Mouse (Mus musculus) intestine, embryonic 15.5 days (tissue): ENCODE measurements around the gene Fa2h. TPM values are rescaled to one million over a fixed set of nuclear protein-coding genes. Genes with fewer than 3 reads are reported as not detected.

Experiments
- ATAC-seq: fragments of 200-750 bp; cut with Nextera tagmentation; 2 replicates; pipeline ENCODE4 v1.8.0; 2017; ENCODE audit warnings: moderate TSS enrichment, moderate library complexity
- H3K27ac ChIP-seq: fragments of 300-500 bp; sonication (generic); 2 replicates; pipeline ENCODE4 v1.5.1; 2015; ENCODE audit warnings: mild to moderate bottlenecking, inconsistent platforms
- H3K27me3 ChIP-seq: fragments of 300-500 bp; sonication (generic); replicated peaks from 2 replicates; pipeline ENCODE4 v1.6.1; 2015; ENCODE audit warnings: inconsistent platforms
- H3K36me3 ChIP-seq: fragments of 300-500 bp; sonication (generic); 2 replicates; pipeline ENCODE4 v1.6.1; 2015; ENCODE audit warnings: inconsistent platforms
- H3K4me1 ChIP-seq: fragments of 300-500 bp; sonication (generic); replicated peaks from 2 replicates; pipeline ENCODE4 v1.6.1; 2015; ENCODE audit warnings: inconsistent platforms
- H3K4me2 ChIP-seq: fragments of 300-500 bp; sonication (generic); replicated peaks from 2 replicates; pipeline ENCODE4 v1.6.1; 2015; ENCODE audit warnings: mild to moderate bottlenecking, inconsistent platforms
- H3K4me3 ChIP-seq: fragments of 300-500 bp; sonication (generic); replicated peaks from 2 replicates; pipeline ENCODE4 v1.5.1; 2015; ENCODE audit warnings: inconsistent platforms
- H3K9ac ChIP-seq: fragments of 300-500 bp; sonication (generic); 2 replicates; pipeline ENCODE4 v1.6.1; 2015; ENCODE audit warnings: inconsistent platforms
- H3K9me3 ChIP-seq: fragments of 300-500 bp; sonication (generic); 2 replicates; pipeline ENCODE4 v1.6.1; 2016; ENCODE audit warnings: inconsistent platforms
- WGBS: fragments of 180-500 bp; shearing (Covaris S2); methylation state at CpG from one replicate; pipeline ENCODE4 v1.1.7; 2015; 5-methylcytosine and 5-hydroxymethylcytosine counted together
- polyA plus RNA-seq: library from polyadenylated mRNA; unstranded; fragments of >200 nt; fragmentation: Nextera tagmentation; extraction: Ambion mirVana; gene quantifications from 2 replicates; pipeline ENCODE4 v1.2.1, GENCODE M21; 2015

Fa2h gene
- 0.88 and 1.2 TPM in 2 replicates for polyA plus RNA-seq

- Histone ChIP-seq H3K27ac (no peak within 1 kb of the TSS), H3K4me3 (peak within 1 kb of the TSS; percentile 45), H3K4me1 (peaks cover 14% of the 10 kb centered on the region), H3K36me3 (no peaks in the 10 kb centered on the region), H3K27me3 (peaks cover 20% of the 10 kb centered on the region), H3K9ac (peak within 1 kb of the TSS; percentile 33), H3K9me3 (no peaks in the 10 kb centered on the region), H3K4me2 (peak within 1 kb of the TSS; percentile 89)
- 1% methylated on average over 70 of the region's 71 CpGs for WGBS
- ATAC-seq: peak; percentile 98
These were observed at the start of gene Fa2h for GRCm38 (mm10) chr8:111393391-111394363. Fa2h (minus strand) TSS chr8:111393824.

GRCm38 (mm10) chr8:111439189-111439588 is 45.6 kb upstream of the Fa2h start:
- ATAC-seq: peak; percentile 59
- Histone ChIP-seq H3K4me3 (no peak overlapping the region), H3K9ac (no peak overlapping the region), H3K27ac (no peak overlapping the region), H3K4me1 (0 out of 2 replicates have a peak, but pooled peaks cover 2% of the 10 kb centered on the region), H3K36me3 (no peaks in the 10 kb centered on the region), H3K4me2 (no peak overlapping the region), H3K9me3 (no peaks in the 10 kb centered on the region), H3K27me3 (no peaks in the 10 kb centered on the region)
- WGBS: 13% methylated on average over 9 of the region's 9 CpGs

GRCm38 (mm10) chr8:111435071-111435828 is 41.6 kb upstream of the Fa2h start:
- no peaks in the 10 kb centered on the region for H3K36me3 ChIP-seq
- H3K9ac ChIP-seq: no peak overlapping the region
- no peaks in the 10 kb centered on the region for H3K27me3 ChIP-seq
- H3K27ac ChIP-seq: no peak overlapping the region
- 71% methylated on average over 11 of the region's 11 CpGs for WGBS
- 0 out of 2 replicates have a peak, but pooled peaks cover 2% of the 10 kb centered on the region for H3K4me1 ChIP-seq
- no peak overlapping the region for H3K4me3 ChIP-seq
- no peak for ATAC-seq
- H3K9me3 ChIP-seq: no peaks in the 10 kb centered on the region
- H3K4me2 ChIP-seq: no peak overlapping the region

- no peaks in the 10 kb centered on the region for H3K27me3 ChIP-seq
- WGBS: 90% methylated on average over 9 of the region's 9 CpGs
- no peak overlapping the region for H3K4me3 ChIP-seq
- no peak overlapping the region for H3K4me2 ChIP-seq
- H3K4me1 ChIP-seq: no peaks in the 10 kb centered on the region
- no peak overlapping the region for H3K9ac ChIP-seq
- H3K36me3 ChIP-seq: no peaks in the 10 kb centered on the region
- no peak overlapping the region for H3K27ac ChIP-seq
- H3K9me3 ChIP-seq: no peaks in the 10 kb centered on the region
- ATAC-seq: no peak
These were observed 31.0 kb upstream of the Fa2h start for GRCm38 (mm10) chr8:111424646-111425045.

- Histone ChIP-seq H3K36me3 (no peaks in the 10 kb centered on the region), H3K4me3 (no peak overlapping the region), H3K27me3 (no peaks in the 10 kb centered on the region), H3K9ac (no peak overlapping the region), H3K9me3 (no peaks in the 10 kb centered on the region), H3K27ac (no peak overlapping the region), H3K4me2 (no peak overlapping the region), H3K4me1 (no peaks in the 10 kb centered on the region)
- ATAC-seq: no peak
- 82% methylated on average over 11 of the region's 11 CpGs for WGBS
These were observed 30.6 kb upstream of the Fa2h start for GRCm38 (mm10) chr8:111424181-111424580.

GRCm38 (mm10) chr8:111422614-111423013 is 29.0 kb upstream of the Fa2h start:
- no peaks in the 10 kb centered on the region for H3K36me3 ChIP-seq
- no peak overlapping the region for H3K4me2 ChIP-seq
- no peaks in the 10 kb centered on the region for H3K27me3 ChIP-seq
- no peak for ATAC-seq
- no peak overlapping the region for H3K4me3 ChIP-seq
- no peaks in the 10 kb centered on the region for H3K4me1 ChIP-seq
- no peaks in the 10 kb centered on the region for H3K9me3 ChIP-seq
- no peak overlapping the region for H3K27ac ChIP-seq
- H3K9ac ChIP-seq: no peak overlapping the region
- WGBS: 69% methylated on average over 2 of the region's 2 CpGs

GRCm38 (mm10) chr8:111419171-111419570 is 25.5 kb upstream of the Fa2h start:
- Histone ChIP-seq H3K27ac (no peak overlapping the region), H3K36me3 (no peaks in the 10 kb centered on the region), H3K9me3 (no peaks in the 10 kb centered on the region), H3K4me2 (no peak overlapping the region), H3K9ac (no peak overlapping the region), H3K4me1 (no peaks in the 10 kb centered on the region), H3K4me3 (no peak overlapping the region), H3K27me3 (no peaks in the 10 kb centered on the region)
- no peak for ATAC-seq
- WGBS: 77% methylated on average over 3 of the region's 3 CpGs

- H3K4me2 ChIP-seq: no peak overlapping the region
These were observed 25.0 kb upstream of the Fa2h start for GRCm38 (mm10) chr8:111418601-111419000.

GRCm38 (mm10) chr8:111417222-111417621 is 23.6 kb upstream of the Fa2h start:
- no peak overlapping the region for H3K4me3 ChIP-seq
- no peaks in the 10 kb centered on the region for H3K9me3 ChIP-seq
- no peak overlapping the region for H3K4me2 ChIP-seq
- 78% methylated on average over 10 of the region's 10 CpGs for WGBS
- ATAC-seq: no peak
- no peak overlapping the region for H3K9ac ChIP-seq
- H3K27ac ChIP-seq: no peak overlapping the region
- H3K4me1 ChIP-seq: no peaks in the 10 kb centered on the region
- H3K27me3 ChIP-seq: no peaks in the 10 kb centered on the region
- H3K36me3 ChIP-seq: no peaks in the 10 kb centered on the region

More at GRCm38 (mm10) chr8:111418601-111419000, 25.0 kb upstream of the Fa2h start:
- H3K9me3 ChIP-seq: no peaks in the 10 kb centered on the region
- H3K4me3 ChIP-seq: no peak overlapping the region
- H3K4me1 ChIP-seq: no peaks in the 10 kb centered on the region
- 38% methylated on average over 9 of the region's 9 CpGs for WGBS
- H3K36me3 ChIP-seq: no peaks in the 10 kb centered on the region
- no peak for ATAC-seq
- no peak overlapping the region for H3K27ac ChIP-seq
- H3K9ac ChIP-seq: no peak overlapping the region
- no peaks in the 10 kb centered on the region for H3K27me3 ChIP-seq

GRCm38 (mm10) chr8:111403391-111403790 is 9.8 kb upstream of the Fa2h start:
- Histone ChIP-seq H3K9ac (no peak overlapping the region), H3K4me1 (no peaks in the 10 kb centered on the region), H3K4me2 (no peak overlapping the region), H3K9me3 (no peaks in the 10 kb centered on the region), H3K4me3 (no peak overlapping the region), H3K36me3 (no peaks in the 10 kb centered on the region), H3K27ac (no peak overlapping the region), H3K27me3 (no peaks in the 10 kb centered on the region)
- no peak for ATAC-seq
- WGBS: 40% methylated on average over 4 of the region's 4 CpGs

GRCm38 (mm10) chr8:111391268-111391667 is 2.4 kb downstream of the Fa2h start:
- peaks cover 20% of the 10 kb centered on the region for H3K27me3 ChIP-seq
- H3K9me3 ChIP-seq: no peaks in the 10 kb centered on the region
- H3K27ac ChIP-seq: no peak overlapping the region
- H3K36me3 ChIP-seq: no peaks in the 10 kb centered on the region
- ATAC-seq: no peak
- WGBS: 16% methylated on average over 3 of the region's 3 CpGs
- peaks cover 14% of the 10 kb centered on the region for H3K4me1 ChIP-seq
- H3K9ac ChIP-seq: no peak overlapping the region
- no peak overlapping the region for H3K4me3 ChIP-seq
- no peak overlapping the region for H3K4me2 ChIP-seq

GRCm38 (mm10) chr8:111390837-111391236 is 2.8 kb downstream of the Fa2h start:
- ATAC-seq: peak; percentile 29
- Histone ChIP-seq H3K4me2 (no peak overlapping the region), H3K4me3 (no peak overlapping the region), H3K36me3 (no peaks in the 10 kb centered on the region), H3K9me3 (no peaks in the 10 kb centered on the region), H3K4me1 (peaks cover 14% of the 10 kb centered on the region), H3K27me3 (peaks cover 20% of the 10 kb centered on the region), H3K9ac (no peak overlapping the region), H3K27ac (no peak overlapping the region)
- 43% methylated on average over 2 of the region's 2 CpGs for WGBS
